Mouse (Mus musculus) midbrain, embryonic 16.5 days (tissue): ENCODE data around the gene Nf2. TPM values are rescaled to one million over a fixed set of nuclear protein-coding genes. Genes with fewer than 3 reads are reported as not detected.

Source experiments
- ATAC-seq: fragments of 200-750 bp; cut with Nextera tagmentation; 2 replicates; pipeline ENCODE4 v1.8.0; 2017; ENCODE audit warnings: moderate TSS enrichment
- H3K27ac ChIP-seq: fragments of 300-500 bp; sonication (generic); 2 replicates; pipeline ENCODE4 v1.5.1; 2014; ENCODE audit warnings: mild to moderate bottlenecking, low read length, mixed read lengths
- H3K27me3 ChIP-seq: fragments of 300-500 bp; sonication (generic); 2 replicates; pipeline ENCODE4 v1.6.1; 2014; ENCODE audit warnings: low read depth, low read length, mixed read lengths; ENCODE audit not compliant: control insufficient read depth, insufficient read depth
- H3K36me3 ChIP-seq: fragments of 300-500 bp; sonication (generic); 2 replicates; pipeline ENCODE4 v1.6.1; 2014; ENCODE audit warnings: mild to moderate bottlenecking, low read length, moderate library complexity, mixed read lengths; ENCODE audit not compliant: control insufficient read depth, insufficient read depth
- H3K4me1 ChIP-seq: fragments of 300-500 bp; sonication (generic); 2 replicates; pipeline ENCODE4 v1.6.1; 2014; ENCODE audit warnings: mild to moderate bottlenecking, low read length, mixed read lengths; ENCODE audit not compliant: control insufficient read depth, insufficient read depth
- H3K4me2 ChIP-seq: fragments of 300-500 bp; sonication (generic); 2 replicates; pipeline ENCODE4 v1.6.1; 2014; ENCODE audit warnings: mild to moderate bottlenecking, low read length, mixed read lengths
- H3K4me3 ChIP-seq: fragments of 300-500 bp; sonication (generic); 2 replicates; pipeline ENCODE4 v1.5.1; 2014; ENCODE audit warnings: low read depth, mild to moderate bottlenecking, low read length, moderate library complexity, mixed read lengths
- H3K9ac ChIP-seq: fragments of 300-500 bp; sonication (generic); 2 replicates; pipeline ENCODE4 v1.6.1; 2014; ENCODE audit warnings: low read depth, low read length, mixed read lengths
- H3K9me3 ChIP-seq: fragments of 300-500 bp; sonication (generic); replicated peaks from 2 replicates; pipeline ENCODE4 v1.6.1; 2014; ENCODE audit warnings: mild to moderate bottlenecking, low read length, mixed read lengths; ENCODE audit not compliant: control insufficient read depth, poor library complexity, severe bottlenecking
- WGBS: fragments of 180-500 bp; shearing (Covaris S2); extraction: QIAGEN DNeasy Blood & Tissue Kit; methylation state at CpG from one replicate; pipeline ENCODE4 v1.1.7; 2014; 5-methylcytosine and 5-hydroxymethylcytosine counted together
- microRNA-seq: library from miRNA; unstranded; fragments of <30 nt; microRNA quantifications from one replicate; pipeline ENCODE4, GENCODE M21; 2017
- polyA plus RNA-seq: library from polyadenylated mRNA; unstranded; fragments of >200 nt; fragmentation: Nextera tagmentation; extraction: Ambion mirVana; gene quantifications from 2 replicates; pipeline ENCODE4 v1.2.1, GENCODE M21; 2015

Gene Nf2
- polyA plus RNA-seq, 1 experiment from 2014 or later: 63.3 TPM

GRCm38 (mm10) chr11:4719961-4720360, 129.4 kb downstream of the Nf2 start:
- no peaks in the 10 kb centered on the region for H3K36me3 ChIP-seq
- H3K27ac ChIP-seq: no peak overlapping the region
- no peak for ATAC-seq
- H3K4me3 ChIP-seq: no peak overlapping the region
- H3K27me3 ChIP-seq: no peaks in the 10 kb centered on the region
- no peaks in the 10 kb centered on the region for H3K9me3 ChIP-seq
- WGBS: 90% methylated on average over 9 of the region's 9 CpGs
- H3K4me2 ChIP-seq: no peak overlapping the region
- H3K4me1 ChIP-seq: no peaks in the 10 kb centered on the region; the same call in 1 of the 2 replicates
- no peak overlapping the region for H3K9ac ChIP-seq

GRCm38 (mm10) chr11:4718548-4718947, 130.8 kb downstream of the Nf2 start:
- Histone ChIP-seq H3K27ac (no peak overlapping the region), H3K4me2 (no peak overlapping the region), H3K36me3 (no peaks in the 10 kb centered on the region), H3K4me1 (no peaks in the 10 kb centered on the region; the same call in 1 of the 2 replicates), H3K4me3 (no peak overlapping the region), H3K9me3 (no peaks in the 10 kb centered on the region), H3K9ac (no peak overlapping the region), H3K27me3 (no peaks in the 10 kb centered on the region)
- ATAC-seq: no peak
- 88% methylated on average over 5 of the region's 5 CpGs for WGBS

GRCm38 (mm10) chr11:4716530-4717236, 132.7 kb downstream of the Nf2 start:
- no peak overlapping the region for H3K4me3 ChIP-seq
- no peak for ATAC-seq
- H3K4me1 ChIP-seq: no peaks in the 10 kb centered on the region; the same call in 1 of the 2 replicates
- no peaks in the 10 kb centered on the region for H3K9me3 ChIP-seq
- H3K27me3 ChIP-seq: no peaks in the 10 kb centered on the region
- H3K9ac ChIP-seq: no peak overlapping the region
- WGBS: 88% methylated on average over 5 of the region's 5 CpGs
- H3K27ac ChIP-seq: no peak overlapping the region
- no peak overlapping the region for H3K4me2 ChIP-seq
- no peaks in the 10 kb centered on the region for H3K36me3 ChIP-seq

Small RNAs within 50 kb of the gene (microRNA-seq; reads per million reads assigned to microRNA genes)
- 1.6 reads per million for gene Mir6918

Other genes starting within 250 kb of the Nf2 start
- not detected in 2 replicates for gene Gm11032, start 229.5 kb downstream of the Nf2 start, polyA plus RNA-seq
- gene Ascc2, start 211.8 kb downstream of the Nf2 start, polyA plus RNA-seq: 20.5 and 22.1 TPM in 2 replicates
- 525 and 569 TPM in 2 replicates for gene Uqcr10, start 145.2 kb downstream of the Nf2 start, polyA plus RNA-seq
- 49.4 and 51.3 TPM in 2 replicates for gene Zmat5, start 144.9 kb downstream of the Nf2 start, polyA plus RNA-seq
- gene Cabp7, start 102.8 kb downstream of the Nf2 start, polyA plus RNA-seq: 1.1 and 1.2 TPM in 2 replicates
- 146 and 148 TPM in 2 replicates for gene Nipsnap1, start 24.4 kb upstream of the Nf2 start, polyA plus RNA-seq
- gene Thoc5, start 45.8 kb upstream of the Nf2 start, polyA plus RNA-seq: 57.9 and 64.1 TPM in 2 replicates
- 3.7 and 4.3 TPM in 2 replicates for gene Nefh, start 98.5 kb upstream of the Nf2 start, polyA plus RNA-seq
- gene Ap1b1, start 137.3 kb upstream of the Nf2 start, polyA plus RNA-seq: 104 and 108 TPM in 2 replicates
- gene Rasl10a, start 208.6 kb upstream of the Nf2 start, polyA plus RNA-seq: 1.1 and 1.2 TPM in 2 replicates
- 19.5 and 20.6 TPM in 2 replicates for gene Gas2l1, start 215.8 kb upstream of the Nf2 start, polyA plus RNA-seq
- gene Rhbdd3, start 249.4 kb upstream of the Nf2 start, polyA plus RNA-seq: 46.9 and 48.8 TPM in 2 replicates
- 548 and 592 TPM in 2 replicates for gene Ewsr1, start 249.7 kb upstream of the Nf2 start, polyA plus RNA-seq